Mouse (Mus musculus) v-Abl transformed pro-B cells (cell line): ENCODE measurements around the gene Eml2.

Source experiments
- in situ Hi-C, 2 experiments: fragments of 400-800 bp; cut with MboI; formaldehyde crosslinking; loops; one replicate each; pipeline ENCODE4 v1.15.1; 2025; ENCODE audit not compliant: unreplicated experiment in 2 of 2

Gene Eml2

GRCm38 (mm10) chr7:19252078-19252477 is 75.9 kb downstream of the Eml2 start:
- in situ Hi-C loops, result no loop called here

- in situ Hi-C loops, result no loop called here
Measured at GRCm38 (mm10) chr7:19253437-19253836, 77.2 kb downstream of the Eml2 start.

GRCm38 (mm10) chr7:19255395-19255794 is 79.2 kb downstream of the Eml2 start:
- in situ Hi-C loops, result no loop called here
